Mouse (Mus musculus) naive thymus-derived CD4-positive, alpha-beta T cell, adult 2 months (primary cell): ENCODE measurements around the gene Ano8.

ENCODE experiments used
- DNase-seq: peaks from one replicate; pipeline ENCODE4 v3.0.0-alpha.2; 2011; ENCODE audit warnings: low read depth

Ano8 gene

GRCm38 (mm10) chr8:71498816-71499690 is 13.3 kb upstream of the Ano8 start:
- no peak for DNase-seq

GRCm38 (mm10) chr8:71497881-71498501 is 12.2 kb upstream of the Ano8 start:
- no peak for DNase-seq

- no peak for DNase-seq
These were observed 11.4 kb upstream of the Ano8 start for GRCm38 (mm10) chr8:71497077-71497645.

GRCm38 (mm10) chr8:71496481-71496880 is 10.7 kb upstream of the Ano8 start:
- DNase-seq, result no peak

GRCm38 (mm10) chr8:71495811-71496210 is 10.0 kb upstream of the Ano8 start:
- DNase-seq, result no peak

GRCm38 (mm10) chr8:71495039-71495438 is 9.3 kb upstream of the Ano8 start:
- DNase-seq, result peak; percentile 87

GRCm38 (mm10) chr8:71488454-71488853 is 2.7 kb upstream of the Ano8 start:
- peak; percentile 97 for DNase-seq

- DNase-seq, result peak; percentile 81
These were observed 2.1 kb upstream of the Ano8 start, which contains the start of gene Gtpbp3 for GRCm38 (mm10) chr8:71487691-71488445. Gene Gtpbp3, plus strand, starts transcription at chr8:71488103.

- DNase-seq, result peak; percentile 63
These were observed 370 bp upstream of the Ano8 start for GRCm38 (mm10) chr8:71486136-71486529.

- no peak for DNase-seq
These were observed 1.0 kb downstream of the Ano8 start for GRCm38 (mm10) chr8:71484736-71485135.

GRCm38 (mm10) chr8:71483932-71484331 is 1.8 kb downstream of the Ano8 start:
- peak; percentile 73 for DNase-seq

- DNase-seq, result no peak
These were observed 6.8 kb downstream of the Ano8 start for GRCm38 (mm10) chr8:71478943-71479342.

GRCm38 (mm10) chr8:71477196-71477845 is 8.4 kb downstream of the Ano8 start:
- DNase-seq, result peak; percentile 64

GRCm38 (mm10) chr8:71476099-71476940 is 9.4 kb downstream of the Ano8 start:
- DNase-seq, result peak; percentile 81

- DNase-seq, result no peak
These were observed 10.1 kb downstream of the Ano8 start for GRCm38 (mm10) chr8:71475702-71476075.

GRCm38 (mm10) chr8:71474785-71475701 is 10.7 kb downstream of the Ano8 start:
- DNase-seq, result no peak

GRCm38 (mm10) chr8:71474344-71474743 is 11.4 kb downstream of the Ano8 start:
- no peak for DNase-seq

- no peak for DNase-seq
These were observed 13.0 kb downstream of the Ano8 start for GRCm38 (mm10) chr8:71472601-71473386.

GRCm38 (mm10) chr8:71471861-71472260 is 13.9 kb downstream of the Ano8 start:
- DNase-seq, result no peak
